Mouse (Mus musculus): ENCODE data around the gene Vstm2l. TPM values are rescaled to one million over a fixed set of nuclear protein-coding genes. Genes with fewer than 3 reads are reported as not detected.

Gene Vstm2l
- polyA plus RNA-seq, 1 experiment from 2014 or later: 21.6 TPM

DNA sequence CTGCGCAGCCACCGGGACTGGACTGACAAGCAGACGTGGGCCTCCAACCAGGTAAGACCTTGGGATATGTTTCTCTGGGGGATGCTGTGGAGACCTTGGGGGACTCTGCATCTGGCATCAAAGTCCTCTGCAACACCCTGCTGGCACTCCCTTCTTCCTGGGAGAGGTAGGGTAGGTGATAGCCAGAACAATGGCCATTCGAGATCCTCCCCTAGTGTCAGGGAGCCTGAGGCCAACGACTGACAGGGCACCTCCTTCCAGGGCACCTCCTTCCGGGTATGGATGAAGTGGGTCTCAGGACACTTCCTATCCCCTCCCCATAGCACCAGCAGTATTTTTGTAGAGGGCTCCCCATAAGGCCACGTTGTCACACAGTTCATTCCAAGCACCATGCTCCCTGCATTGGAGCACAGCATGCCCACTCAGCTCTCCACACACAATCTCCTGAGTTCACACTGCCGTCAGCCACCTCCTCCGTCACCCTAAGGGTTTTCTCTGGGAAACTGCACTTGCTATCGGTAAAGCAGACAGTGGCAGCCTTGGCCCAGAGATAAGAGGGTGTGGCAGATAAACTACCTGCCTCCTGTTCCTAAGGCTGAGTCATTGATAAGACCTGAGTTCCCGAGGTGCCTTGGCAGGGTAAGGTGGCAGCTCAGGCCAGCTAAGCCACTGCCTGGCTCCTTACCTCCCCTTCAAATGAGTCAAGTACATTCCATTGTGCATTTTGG is 21.2 kb downstream of the Vstm2l start:
- H3K4me2 ChIP-seq: no peak overlapping the region
- 83% methylated on average over 11 of the region's 11 CpGs for WGBS
- H3K9me3 ChIP-seq: no peaks in the 10 kb centered on the region
- peaks cover 39% of the 10 kb centered on the region for H3K27me3 ChIP-seq
- no peak overlapping the region for H3K4me3 ChIP-seq
- H3K27ac ChIP-seq: no peak overlapping the region
- H3K9ac ChIP-seq: no peak overlapping the region
- H3K4me1 ChIP-seq (replicated peaks): peaks cover 30% of the 10 kb centered on the region
- no peak for ATAC-seq (ENCODE audit: low FRiP score)
- H3K36me3 ChIP-seq: peaks cover 40% of the 10 kb centered on the region

DNA sequence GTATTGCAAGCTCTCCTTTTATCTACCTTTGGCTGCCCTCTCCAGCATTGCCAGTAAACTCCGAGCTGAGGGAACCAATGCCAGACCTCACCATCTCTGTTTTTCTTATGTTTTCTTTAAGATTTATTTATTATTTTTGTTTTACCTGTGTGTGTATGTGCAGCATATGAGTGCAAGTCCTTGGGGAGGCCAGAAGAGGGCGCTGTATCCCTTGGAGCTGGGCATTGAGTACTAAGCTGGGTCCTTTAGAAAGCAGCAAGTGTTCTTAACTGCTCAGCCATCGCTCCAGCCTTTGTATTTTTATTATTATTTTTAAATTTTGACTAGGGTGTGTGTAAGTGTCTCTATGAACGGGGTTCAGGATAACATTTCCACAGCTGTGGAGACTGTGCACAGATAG is 22.2 kb downstream of the Vstm2l start:
- peaks cover 50% of the 10 kb centered on the region for H3K27me3 ChIP-seq
- no peak overlapping the region for H3K4me2 ChIP-seq
- no peak overlapping the region for H3K27ac ChIP-seq
- H3K36me3 ChIP-seq: peaks cover 40% of the 10 kb centered on the region
- ATAC-seq (ENCODE audit: low FRiP score): no peak
- peaks cover 40% of the 10 kb centered on the region for H3K4me1 ChIP-seq (replicated peaks)
- no peaks in the 10 kb centered on the region for H3K9me3 ChIP-seq
- H3K9ac ChIP-seq: no peak overlapping the region
- no peak overlapping the region for H3K4me3 ChIP-seq
- 88% methylated on average over 4 of the region's 4 CpGs for WGBS

DNA sequence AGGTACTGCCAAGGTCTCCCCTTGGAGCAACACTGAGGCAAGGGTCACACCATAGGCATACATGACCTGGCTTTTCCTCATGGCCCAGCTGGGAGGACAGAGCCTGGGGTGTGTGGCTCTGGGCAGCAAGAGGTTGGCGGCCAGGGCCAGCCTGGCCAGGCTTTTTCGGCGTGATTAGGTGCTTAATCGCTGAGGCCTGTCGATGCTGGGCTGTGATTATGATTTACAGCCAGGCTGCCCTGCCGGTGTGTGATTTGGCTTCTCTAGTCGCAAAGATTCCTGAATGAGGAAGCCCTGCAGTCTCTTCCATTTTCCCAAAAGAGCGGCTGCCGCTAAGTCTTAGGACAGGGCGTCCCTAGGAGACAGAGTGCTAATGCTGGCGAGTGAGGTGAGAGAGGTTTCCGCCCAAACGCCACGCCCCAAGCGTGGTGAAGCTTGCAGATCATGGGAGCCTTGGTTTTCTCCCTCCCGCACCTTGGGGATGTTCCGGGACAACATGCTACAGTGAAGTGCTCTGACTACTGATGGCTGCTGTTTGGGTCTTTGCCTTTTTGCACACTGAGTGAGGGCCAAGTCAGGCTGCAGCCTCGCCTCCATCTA is 26.2 kb downstream of the Vstm2l start:
- H3K4me2 ChIP-seq: peak overlapping the region; percentile 31
- H3K27ac ChIP-seq: peak overlapping the region; percentile 72
- H3K27me3 ChIP-seq: peaks cover 44% of the 10 kb centered on the region
- no peaks in the 10 kb centered on the region for H3K9me3 ChIP-seq
- no peak overlapping the region for H3K4me3 ChIP-seq
- H3K36me3 ChIP-seq: peaks cover 37% of the 10 kb centered on the region
- ATAC-seq (ENCODE audit: low FRiP score): no peak
- peaks cover 47% of the 10 kb centered on the region for H3K4me1 ChIP-seq (replicated peaks)
- H3K9ac ChIP-seq: peak overlapping the region; percentile 19
- WGBS: 6% methylated on average over 18 of the region's 18 CpGs

DNA sequence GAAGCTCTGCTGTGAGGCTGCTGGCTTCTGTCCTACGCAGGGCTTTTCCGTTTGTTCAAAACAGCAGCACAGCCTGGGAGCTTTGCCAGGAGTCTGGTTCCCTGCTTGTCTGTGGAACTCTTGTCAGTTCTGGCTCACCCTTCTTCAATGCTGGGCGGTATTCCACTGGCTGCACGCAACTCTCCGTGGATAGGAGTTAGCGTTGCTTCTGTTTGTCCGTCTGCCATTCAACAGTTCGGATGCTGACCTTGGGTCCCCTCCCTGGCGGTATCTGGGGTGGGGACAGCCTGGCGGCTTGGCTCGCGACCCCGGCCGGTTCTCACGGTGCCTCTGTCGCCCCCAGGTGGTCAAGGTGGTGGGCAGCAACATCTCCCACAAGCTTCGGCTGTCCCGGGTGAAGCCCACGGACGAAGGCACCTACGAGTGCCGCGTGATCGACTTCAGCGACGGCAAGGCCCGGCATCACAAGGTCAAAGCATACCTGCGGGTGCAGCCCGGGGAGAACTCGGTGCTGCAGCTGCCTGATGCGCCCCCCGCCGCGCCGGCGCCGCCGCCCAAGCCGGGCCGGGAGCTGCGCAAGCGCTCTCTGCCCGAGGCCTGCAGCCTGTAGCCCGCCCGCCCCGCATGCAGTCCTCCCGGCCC is 29.2 kb downstream of the Vstm2l start:
- Histone ChIP-seq H3K9ac (peak overlapping the region; percentile 77), H3K27ac (peak overlapping the region; percentile 49), H3K27me3 (peaks cover 29% of the 10 kb centered on the region), H3K9me3 (no peaks in the 10 kb centered on the region), H3K36me3 (peaks cover 10% of the 10 kb centered on the region), H3K4me3 (peak overlapping the region; percentile 42), H3K4me2 (peak overlapping the region; percentile 76), H3K4me1 (replicated peaks) (peaks cover 36% of the 10 kb centered on the region)
- peak; percentile 73 for ATAC-seq (ENCODE audit: low FRiP score)
- WGBS: 1% methylated on average over 29 of the region's 47 CpGs

DNA sequence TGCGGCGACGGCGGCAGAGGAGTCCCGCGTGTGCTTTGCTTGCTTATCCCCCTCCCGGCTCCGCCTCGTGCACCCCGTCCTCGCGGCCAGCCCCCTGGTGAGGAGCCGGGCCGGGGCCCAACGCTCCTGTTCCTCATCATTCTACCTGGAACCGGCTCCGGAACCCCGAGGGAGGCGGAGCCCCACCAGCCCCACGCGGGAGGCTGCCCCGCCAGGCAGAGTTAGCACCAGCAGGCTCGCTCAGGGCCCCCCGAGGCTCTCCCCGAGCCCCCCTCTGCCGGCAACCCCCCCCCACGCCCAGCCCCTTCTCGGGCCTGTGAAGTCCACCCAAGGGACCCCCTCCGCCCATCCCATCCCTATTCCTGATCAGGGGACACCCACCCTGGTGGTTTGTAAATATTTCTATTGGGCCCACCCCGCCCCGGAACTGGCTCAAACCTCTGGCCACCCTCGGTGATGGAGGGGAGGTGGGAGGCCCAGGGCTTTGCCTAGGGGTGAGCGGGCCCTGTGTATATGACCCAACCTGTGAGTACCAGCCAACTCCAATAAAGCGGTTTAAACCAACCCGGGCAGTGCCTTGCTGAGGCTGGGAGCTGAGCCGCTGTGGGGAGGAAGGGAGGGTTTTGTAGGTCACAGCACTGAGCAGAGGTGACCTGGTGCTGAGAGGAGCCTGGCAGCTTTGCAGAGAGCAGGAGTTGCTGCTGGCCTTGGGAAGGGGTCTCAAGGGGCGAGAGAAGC is 29.9 kb downstream of the Vstm2l start:
- Histone ChIP-seq H3K9me3 (no peaks in the 10 kb centered on the region), H3K4me3 (peak overlapping the region; percentile 42), H3K4me2 (peak overlapping the region; percentile 76), H3K36me3 (peaks cover 9% of the 10 kb centered on the region; the same call in 1 of the 2 replicates), H3K4me1 (replicated peaks) (peaks cover 39% of the 10 kb centered on the region), H3K27ac (no peak overlapping the region), H3K9ac (peak overlapping the region; percentile 77), H3K27me3 (peaks cover 22% of the 10 kb centered on the region)
- 11% methylated on average over 33 of the region's 37 CpGs for WGBS
- ATAC-seq (ENCODE audit: low FRiP score): peak; percentile 33

DNA sequence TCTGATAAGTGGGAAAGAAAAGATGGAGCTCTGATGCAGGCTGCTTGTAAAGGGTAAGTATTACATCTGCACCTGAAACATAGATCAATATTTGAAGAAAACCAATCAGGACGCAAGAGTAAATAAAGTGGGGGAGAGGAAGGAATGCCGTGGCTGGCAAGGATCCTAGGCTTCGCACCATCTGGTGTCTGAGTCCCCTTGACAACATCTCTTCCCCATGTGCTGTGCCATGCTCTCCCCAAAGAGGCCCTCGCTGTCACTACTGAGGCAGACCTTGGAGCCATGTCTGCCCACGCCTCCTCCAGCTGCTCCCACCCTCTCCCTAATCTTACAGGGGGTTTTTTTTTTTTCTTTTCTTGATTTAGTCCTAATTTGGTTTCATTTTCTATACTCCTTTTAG is 39.5 kb downstream of the Vstm2l start:
- 64% methylated on average over 5 of the region's 5 CpGs for WGBS
- H3K9me3 ChIP-seq: no peaks in the 10 kb centered on the region

DNA sequence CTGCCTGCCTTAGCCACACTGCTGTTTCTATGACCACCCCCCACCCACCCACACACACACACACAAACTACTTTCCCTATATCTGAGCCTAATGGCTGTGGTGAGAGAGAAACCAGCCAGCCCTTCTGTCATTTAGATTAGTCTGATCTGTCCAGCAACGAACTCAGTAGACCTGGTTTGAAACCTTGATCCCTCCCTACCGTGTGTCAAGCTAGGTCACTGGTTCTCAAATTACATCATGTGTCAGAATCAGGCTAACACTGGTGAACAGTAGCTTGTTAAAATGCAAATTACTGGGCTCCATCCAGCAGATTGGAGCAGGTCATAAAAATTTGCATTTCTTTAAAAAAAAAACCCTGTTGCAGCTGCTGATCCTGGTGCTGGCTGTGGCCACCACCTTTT is 43.3 kb downstream of the Vstm2l start:
- Histone ChIP-seq H3K27me3 (no peaks in the 10 kb centered on the region), H3K4me1 (replicated peaks) (peaks cover 32% of the 10 kb centered on the region), H3K27ac (peak overlapping the region; percentile 13; the same call in 1 of the 2 replicates), H3K4me2 (no peak overlapping the region), H3K9ac (no peak overlapping the region), H3K4me3 (no peak overlapping the region), H3K36me3 (no peaks in the 10 kb centered on the region), H3K9me3 (no peaks in the 10 kb centered on the region)
- no peak for ATAC-seq (ENCODE audit: low FRiP score)
- WGBS: 6% methylated on average over 2 of the region's 2 CpGs

More for the DNA sequence above, 39.5 kb downstream of the Vstm2l start:
- Histone ChIP-seq H3K4me2 (no peak overlapping the region), H3K4me1 (replicated peaks) (peaks cover 35% of the 10 kb centered on the region), H3K4me3 (no peak overlapping the region), H3K9ac (no peak overlapping the region), H3K27me3 (no peaks in the 10 kb centered on the region), H3K36me3 (no peaks in the 10 kb centered on the region), H3K27ac (no peak overlapping the region)
- ATAC-seq (ENCODE audit: low FRiP score): no peak

DNA sequence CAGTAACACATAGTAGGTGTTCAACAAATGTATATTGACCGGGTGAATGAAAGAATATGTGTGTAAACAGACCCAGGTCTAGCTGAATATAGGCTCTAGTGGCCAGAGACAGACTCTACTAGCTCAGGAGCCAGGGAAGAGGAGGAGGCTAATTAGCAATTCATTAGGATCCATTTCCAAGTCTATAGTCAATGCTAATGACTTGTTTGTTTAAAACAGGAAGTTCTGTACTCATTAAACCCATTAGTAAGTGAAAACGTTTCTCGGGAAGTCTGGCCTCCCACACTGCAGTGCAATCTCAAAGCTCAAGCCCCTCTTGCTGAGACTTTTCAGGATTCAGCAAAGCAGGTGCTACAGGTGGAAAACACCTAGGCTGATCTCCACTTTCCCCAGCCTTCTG is 53.4 kb downstream of the Vstm2l start:
- no peaks in the 10 kb centered on the region for H3K9me3 ChIP-seq
- H3K27ac ChIP-seq: no peak overlapping the region
- no peak for ATAC-seq (ENCODE audit: low FRiP score)
- 15% methylated on average over 3 of the region's 3 CpGs for WGBS
- no peaks in the 10 kb centered on the region for H3K36me3 ChIP-seq
- H3K4me1 ChIP-seq (replicated peaks): peaks cover 9% of the 10 kb centered on the region
- H3K4me2 ChIP-seq: no peak overlapping the region
- H3K9ac ChIP-seq: no peak overlapping the region
- no peaks in the 10 kb centered on the region for H3K27me3 ChIP-seq
- no peak overlapping the region for H3K4me3 ChIP-seq

DNA sequence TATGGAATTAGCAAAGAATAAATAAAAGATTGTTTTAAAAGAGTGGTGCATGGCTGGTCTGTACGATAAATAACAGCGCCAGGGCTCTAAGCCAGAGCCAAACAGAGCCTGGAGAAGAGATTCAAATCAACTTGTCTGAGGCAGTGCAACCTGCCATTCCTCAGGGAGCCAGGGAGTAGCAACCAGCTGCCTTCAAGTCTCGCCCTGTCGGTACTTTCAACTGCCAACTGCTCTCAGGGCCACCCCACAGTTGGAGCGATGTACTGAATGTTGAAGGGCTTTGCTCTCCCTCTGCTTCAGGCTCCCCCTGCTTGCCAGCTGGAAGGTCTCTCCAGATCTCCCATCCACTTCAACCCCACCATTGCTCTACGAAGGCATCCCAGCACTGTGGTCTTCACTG is 55.7 kb downstream of the Vstm2l start:
- no peaks in the 10 kb centered on the region for H3K9me3 ChIP-seq
- H3K4me3 ChIP-seq: no peak overlapping the region
- no peaks in the 10 kb centered on the region for H3K27me3 ChIP-seq
- H3K27ac ChIP-seq: peak overlapping the region; percentile 24; the same call in 1 of the 2 replicates
- H3K4me2 ChIP-seq: no peak overlapping the region
- no peaks in the 10 kb centered on the region for H3K36me3 ChIP-seq
- H3K4me1 ChIP-seq (replicated peaks): peaks cover 19% of the 10 kb centered on the region
- no peak overlapping the region for H3K9ac ChIP-seq
- no peak for ATAC-seq (ENCODE audit: low FRiP score)
- WGBS: 51% methylated on average over 6 of the region's 6 CpGs

DNA sequence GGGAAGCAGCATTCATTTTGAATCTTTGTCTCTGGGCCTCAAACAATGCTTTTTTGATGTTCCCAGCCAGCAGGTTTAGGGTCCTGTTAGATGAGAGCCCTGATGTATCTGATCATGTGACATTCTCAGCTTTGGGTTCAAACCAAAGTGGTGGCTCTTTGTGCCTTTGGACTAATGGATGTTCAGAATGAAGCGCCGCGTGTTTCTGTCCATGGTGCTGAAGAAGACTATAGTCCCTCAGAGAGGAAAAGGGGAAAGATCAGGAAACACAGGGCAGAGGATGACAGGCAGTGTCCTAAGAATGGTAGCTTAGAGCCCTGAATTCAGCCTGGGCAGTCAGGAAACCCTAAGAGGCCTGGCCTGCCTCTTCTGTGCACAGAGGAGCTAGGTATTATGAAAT is 56.2 kb downstream of the Vstm2l start:
- no peaks in the 10 kb centered on the region for H3K9me3 ChIP-seq
- H3K27ac ChIP-seq: peak overlapping the region; percentile 24; the same call in 1 of the 2 replicates
- H3K4me2 ChIP-seq: no peak overlapping the region
- no peak overlapping the region for H3K9ac ChIP-seq
- H3K4me3 ChIP-seq: no peak overlapping the region
- WGBS: 2% methylated on average over 3 of the region's 3 CpGs
- no peaks in the 10 kb centered on the region for H3K36me3 ChIP-seq
- no peak for ATAC-seq (ENCODE audit: low FRiP score)
- H3K27me3 ChIP-seq: no peaks in the 10 kb centered on the region
- H3K4me1 ChIP-seq (replicated peaks): peaks cover 24% of the 10 kb centered on the region

DNA sequence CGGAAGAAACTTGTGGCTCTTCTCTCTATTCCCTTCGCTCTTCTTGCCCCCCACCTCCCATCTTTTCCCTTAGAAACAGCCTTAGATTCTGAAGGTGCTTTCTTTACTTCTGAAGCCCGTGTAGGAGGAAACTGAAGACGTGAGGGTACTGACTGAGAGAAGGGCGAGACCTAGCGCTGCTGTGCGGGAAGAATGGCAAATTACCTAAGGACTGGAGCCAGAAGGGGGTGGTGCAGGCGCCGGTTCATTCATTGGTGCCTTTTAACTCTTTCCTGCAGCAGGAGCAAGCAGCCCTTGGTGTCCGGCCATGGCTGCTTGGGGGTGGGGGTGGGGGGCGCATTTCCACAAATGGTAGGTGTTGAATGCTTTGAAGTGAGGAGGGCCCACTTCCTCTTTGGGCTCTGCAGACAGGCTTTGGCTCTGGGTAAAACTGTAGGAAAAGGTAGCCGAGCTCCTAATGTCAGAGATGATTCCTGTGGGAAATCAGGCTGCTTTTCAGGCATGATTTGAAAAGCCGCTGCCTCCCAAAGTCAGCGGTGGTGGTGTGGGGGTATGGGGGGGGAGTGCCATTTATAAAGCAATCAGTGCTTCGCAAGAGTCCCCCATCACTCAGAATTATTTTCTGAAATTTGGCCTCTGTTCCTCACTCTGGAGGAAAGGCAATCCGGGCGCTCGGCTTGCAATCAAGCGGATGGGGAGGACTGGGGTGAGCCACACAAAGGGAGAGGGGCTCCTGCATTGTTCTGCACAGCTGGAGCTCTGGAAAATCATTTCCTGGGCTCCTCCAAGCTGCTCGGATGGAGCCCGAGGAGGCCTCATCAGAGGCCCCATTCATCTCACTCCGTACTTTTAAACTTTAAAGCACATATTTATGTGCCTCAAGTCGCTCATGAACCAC is 60.4 kb downstream of the Vstm2l start:
- H3K36me3 ChIP-seq: no peaks in the 10 kb centered on the region
- H3K4me2 ChIP-seq: peak overlapping the region; percentile 44
- WGBS: 4% methylated on average over 23 of the region's 23 CpGs
- peak; percentile 60 for ATAC-seq (ENCODE audit: low FRiP score)
- H3K4me3 ChIP-seq: peak overlapping the region; percentile 1; the same call in 1 of the 2 replicates
- peaks cover 31% of the 10 kb centered on the region for H3K4me1 ChIP-seq (replicated peaks)
- no peaks in the 10 kb centered on the region for H3K9me3 ChIP-seq
- peak overlapping the region; percentile 90 for H3K27ac ChIP-seq
- H3K9ac ChIP-seq: peak overlapping the region; percentile 58
- H3K27me3 ChIP-seq: no peaks in the 10 kb centered on the region

All from hindbrain, embryonic 13.5 days (tissue).